Mouse (Mus musculus) mature B cell (primary cell): ENCODE data around the gene Arap1.

Experiments used
- in situ Hi-C: fragments of 300-500 bp; cut with MboI; formaldehyde crosslinking; loops from 2 replicates; pipeline ENCODE4 v1.14.3; 2019

The Arap1 gene

GRCm38 (mm10) chr7:101393694-101394504 is 46.0 kb downstream of the Arap1 start:
- in situ Hi-C loops = no loop called here

GRCm38 (mm10) chr7:101394569-101394968 is 46.7 kb downstream of the Arap1 start:
- in situ Hi-C loops = no loop called here

DNA sequence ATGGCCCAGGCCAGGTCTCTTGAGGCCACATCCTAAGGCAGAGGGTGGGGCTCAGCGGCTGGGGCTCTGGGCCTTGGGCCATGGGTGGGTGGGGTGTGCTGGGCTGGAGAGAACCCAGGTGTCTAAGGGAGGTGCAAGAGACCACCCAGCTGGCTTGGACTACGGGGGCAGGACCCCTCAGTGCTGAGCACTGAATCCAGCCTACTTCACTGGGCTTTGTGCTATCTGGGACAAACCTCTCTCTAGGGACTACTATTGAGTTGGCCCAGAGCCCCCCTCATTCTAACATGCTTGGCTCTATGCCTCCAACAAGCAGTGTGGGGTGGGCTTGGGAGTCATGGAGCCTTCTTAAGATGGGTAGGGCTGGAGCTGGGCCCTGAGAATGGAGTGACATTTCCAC is 47.6 kb downstream of the Arap1 start:
- in situ Hi-C loops = no loop called here

DNA sequence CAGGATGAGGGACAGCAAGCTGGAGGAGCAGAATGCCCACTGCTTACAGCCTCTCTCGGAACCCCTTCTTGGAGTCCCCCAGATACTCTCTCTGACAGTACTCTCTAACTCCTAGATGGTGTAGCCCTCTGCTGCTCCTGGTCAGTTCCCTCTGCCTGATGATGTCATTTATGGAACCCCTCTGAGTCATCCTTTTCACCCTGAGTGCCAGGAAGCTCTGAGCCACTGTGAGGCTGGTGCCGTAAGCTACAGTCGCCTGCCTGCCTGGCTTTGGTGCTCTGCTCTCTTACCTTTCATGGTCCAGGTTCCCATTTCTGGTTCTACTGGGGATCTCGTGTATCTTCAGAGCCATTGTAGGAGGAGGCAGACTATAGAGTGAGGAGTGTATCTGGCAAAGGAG is 49.3 kb downstream of the Arap1 start:
- in situ Hi-C loops = no loop called here

DNA sequence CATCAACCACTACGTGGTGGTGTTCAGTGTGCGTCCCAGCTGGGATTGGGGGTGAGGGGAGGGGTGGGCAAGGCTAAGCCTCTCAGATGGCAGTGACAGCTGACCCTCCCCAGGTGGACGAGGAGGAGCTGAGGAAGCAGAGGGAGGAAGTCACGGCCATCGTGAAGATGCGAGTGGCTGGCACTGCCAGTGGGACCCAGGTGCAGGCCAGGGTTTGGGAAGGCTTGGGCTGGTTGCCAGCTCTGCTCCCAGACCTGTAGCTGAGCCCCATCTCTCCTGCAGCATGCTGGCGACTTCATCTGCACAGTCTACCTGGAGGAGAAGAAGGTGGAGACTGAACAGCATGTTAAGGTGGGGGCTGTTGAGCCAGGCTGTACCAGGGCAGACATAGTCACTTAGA is 53.6 kb downstream of the Arap1 start:
- in situ Hi-C loops = no loop called here

GRCm38 (mm10) chr7:101403831-101404230 is 56.0 kb downstream of the Arap1 start:
- in situ Hi-C loops = no loop called here

- in situ Hi-C loops = no loop called here
These were observed 62.5 kb downstream of the Arap1 start, which contains the start of gene Gm45837 for GRCm38 (mm10) chr7:101410267-101410936. Gene Gm45837 (plus strand): TSS chr7:101410886.

DNA sequence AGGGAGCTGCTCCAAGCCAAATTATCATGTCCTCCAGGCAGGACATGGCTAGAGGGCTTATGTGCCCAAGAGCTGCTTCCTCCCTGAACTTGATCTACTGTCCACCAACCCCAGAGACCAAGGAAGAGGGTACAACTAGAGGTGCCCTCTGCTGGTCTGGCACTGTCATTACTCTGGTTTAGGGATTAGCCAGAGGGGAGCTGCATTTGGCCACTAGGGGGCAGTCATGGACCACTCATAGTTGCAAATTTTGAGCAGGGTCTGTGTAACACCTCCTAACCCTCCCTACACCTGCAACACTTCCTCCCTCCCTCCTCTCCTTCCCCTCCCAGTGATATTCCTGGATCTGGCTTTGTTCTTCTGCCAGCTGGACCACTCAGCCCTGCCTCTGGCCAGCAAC is 64.9 kb downstream of the Arap1 start:
- in situ Hi-C loops = no loop called here

DNA sequence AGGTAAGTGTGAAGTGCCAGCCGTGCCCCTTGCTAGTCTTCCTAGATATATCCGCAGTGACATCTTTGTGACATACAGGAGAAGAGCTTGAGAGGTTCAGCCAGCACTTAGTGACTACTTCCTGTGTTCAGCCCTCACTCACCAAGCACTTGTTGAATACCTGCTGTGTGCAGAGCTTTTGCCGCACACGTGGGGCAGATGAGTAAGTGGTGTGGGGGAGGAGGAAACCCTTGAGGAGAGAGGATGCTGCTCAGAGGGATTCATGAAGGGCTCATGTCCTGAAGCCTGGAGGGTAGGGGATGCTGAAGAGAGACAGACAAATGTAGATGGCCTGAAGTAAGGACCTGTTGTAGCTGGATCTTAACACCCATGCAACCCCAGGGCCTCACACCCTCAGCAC is 66.3 kb downstream of the Arap1 start:
- in situ Hi-C loops = no loop called here

- in situ Hi-C loops = no loop called here
These were observed 67.0 kb downstream of the Arap1 start for GRCm38 (mm10) chr7:101414661-101415511.

DNA sequence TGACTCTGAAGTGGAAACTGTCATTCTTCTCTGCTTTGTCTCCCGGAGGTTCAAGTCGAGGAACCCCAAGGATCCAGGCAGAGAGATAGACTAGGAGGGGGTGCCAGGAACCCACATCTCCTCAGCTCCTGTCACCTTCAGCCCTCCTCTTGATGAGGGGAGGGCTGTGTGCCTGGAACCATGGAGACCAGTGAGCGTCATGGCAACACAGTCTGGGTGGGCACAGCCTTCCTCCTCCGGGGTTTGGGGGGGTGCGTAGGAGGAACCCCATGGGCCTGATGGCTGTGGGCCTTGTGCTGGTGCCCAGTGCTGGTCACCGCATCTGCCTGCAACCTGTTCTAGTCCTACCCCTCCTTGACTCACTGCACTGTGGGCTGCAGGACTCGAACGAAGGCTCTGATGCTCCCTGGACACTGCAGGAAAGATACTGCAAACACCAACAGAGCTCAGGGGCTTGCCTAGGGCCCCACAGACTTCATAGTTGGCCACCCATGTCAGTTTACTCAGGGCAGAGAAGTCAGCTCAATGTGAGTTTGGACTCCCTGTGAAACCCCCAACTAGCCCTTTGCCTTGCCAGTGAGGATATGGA is 67.7 kb downstream of the Arap1 start:
- in situ Hi-C loops = no loop called here

- in situ Hi-C loops = no loop called here
These were observed 68.5 kb downstream of the Arap1 start for GRCm38 (mm10) chr7:101416391-101416790.

DNA sequence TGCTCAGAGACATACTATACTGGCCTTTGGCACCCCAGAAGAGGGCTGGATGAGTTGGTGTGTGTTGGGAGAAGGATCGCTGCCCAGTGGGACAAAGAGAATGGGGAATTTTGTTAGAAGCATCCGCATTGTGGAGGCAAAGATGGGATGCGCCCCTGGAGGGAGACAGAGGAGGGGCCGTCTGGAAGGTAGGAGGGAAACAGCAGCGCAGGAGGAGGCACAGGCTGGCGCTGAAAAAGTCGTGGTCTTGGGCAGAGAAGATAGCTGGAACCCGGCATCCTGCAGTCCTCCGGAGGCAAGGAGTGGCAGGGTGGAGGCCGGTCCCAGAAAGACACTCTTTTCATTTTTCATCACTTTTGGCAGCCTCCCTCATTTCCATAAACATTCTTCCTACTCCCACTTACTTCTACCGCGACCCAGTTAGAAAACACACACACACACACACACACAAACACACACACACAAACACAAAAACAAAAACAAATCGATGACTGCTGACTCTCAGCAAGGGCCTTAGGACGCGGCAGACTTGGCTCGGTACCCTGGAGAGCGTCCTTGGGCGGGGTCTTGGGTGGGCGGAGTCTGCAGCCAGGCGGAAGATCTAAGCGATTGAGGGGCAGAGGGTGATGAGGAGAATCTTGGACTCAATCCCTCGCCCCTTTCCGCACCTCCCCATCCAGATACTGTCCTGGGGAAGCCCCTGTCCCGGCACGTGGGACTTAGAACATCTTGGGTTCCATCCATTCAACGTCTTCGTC is 71.3 kb downstream of the Arap1 start:
- in situ Hi-C loops = no loop called here

GRCm38 (mm10) chr7:101421529-101421928 is 73.7 kb downstream of the Arap1 start, which contains the start of gene Pde2a:
Gene Pde2a (plus strand): TSS chr7:101421691.
- in situ Hi-C loops = no loop called here

DNA sequence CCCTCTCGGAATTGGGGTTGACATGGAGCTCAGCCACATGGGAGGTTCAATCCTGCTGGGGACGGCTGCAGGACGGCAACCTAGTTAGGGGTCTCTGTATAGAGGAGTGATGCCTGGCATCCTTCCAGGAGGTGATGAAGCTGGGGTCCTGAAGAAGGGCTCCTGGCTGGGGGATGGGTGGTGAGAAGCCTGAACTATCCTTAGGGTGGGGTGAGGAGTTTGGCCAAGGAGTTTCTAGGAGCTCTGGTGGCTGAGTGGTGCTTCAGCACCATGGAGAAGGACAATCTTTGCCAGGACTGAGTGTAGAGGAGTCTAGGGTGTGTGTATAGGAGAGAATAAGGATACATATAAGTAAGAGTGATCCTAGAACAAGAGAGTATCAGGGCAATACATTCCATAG is 74.2 kb downstream of the Arap1 start:
- in situ Hi-C loops = no loop called here

DNA sequence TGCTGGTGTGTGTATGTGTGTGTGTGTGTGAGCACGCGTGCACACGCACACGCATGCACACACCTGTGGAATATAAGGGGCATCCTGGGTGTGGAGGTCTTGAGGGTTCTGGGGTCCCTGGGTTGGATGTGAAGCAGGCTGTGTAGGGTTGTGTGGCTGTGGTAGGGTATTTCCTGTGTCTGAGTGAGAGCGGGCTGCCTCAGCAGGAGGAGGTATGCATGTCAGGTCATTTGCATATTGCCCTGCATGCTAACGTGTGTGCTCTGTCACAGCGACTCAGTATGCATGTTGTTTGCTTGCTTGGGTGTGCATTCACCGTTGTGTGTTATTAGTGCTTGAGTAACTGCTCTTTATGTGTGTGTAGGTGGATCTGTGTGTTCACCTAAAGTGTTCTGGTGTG is 74.8 kb downstream of the Arap1 start:
- in situ Hi-C loops = no loop called here

DNA sequence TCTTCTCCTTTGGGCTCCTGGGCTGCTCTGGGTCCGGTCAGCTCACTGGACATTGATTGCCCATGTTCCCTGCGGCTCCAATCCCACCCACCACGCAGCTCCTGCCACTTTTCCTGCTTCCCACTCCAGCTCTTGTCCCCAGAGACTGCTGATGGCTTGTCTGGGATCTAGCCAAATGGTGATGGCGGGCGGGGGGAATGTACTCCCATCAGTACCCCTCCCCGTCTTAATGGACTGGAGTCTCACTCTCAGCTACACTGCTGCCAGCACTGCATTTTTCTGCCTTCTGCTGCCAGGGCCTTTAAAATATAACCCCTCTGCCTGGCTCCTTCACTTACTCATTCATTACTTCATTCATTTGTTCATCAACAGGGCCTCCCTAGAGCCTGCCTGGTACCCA is 76.1 kb downstream of the Arap1 start:
- in situ Hi-C loops = no loop called here

- in situ Hi-C loops = no loop called here
These were observed 78.8 kb downstream of the Arap1 start for GRCm38 (mm10) chr7:101426692-101427091.

- in situ Hi-C loops = no loop called here
These were observed 79.9 kb downstream of the Arap1 start for GRCm38 (mm10) chr7:101427736-101428135.

GRCm38 (mm10) chr7:101435038-101435437 is 87.2 kb downstream of the Arap1 start:
- in situ Hi-C loops = no loop called here

DNA sequence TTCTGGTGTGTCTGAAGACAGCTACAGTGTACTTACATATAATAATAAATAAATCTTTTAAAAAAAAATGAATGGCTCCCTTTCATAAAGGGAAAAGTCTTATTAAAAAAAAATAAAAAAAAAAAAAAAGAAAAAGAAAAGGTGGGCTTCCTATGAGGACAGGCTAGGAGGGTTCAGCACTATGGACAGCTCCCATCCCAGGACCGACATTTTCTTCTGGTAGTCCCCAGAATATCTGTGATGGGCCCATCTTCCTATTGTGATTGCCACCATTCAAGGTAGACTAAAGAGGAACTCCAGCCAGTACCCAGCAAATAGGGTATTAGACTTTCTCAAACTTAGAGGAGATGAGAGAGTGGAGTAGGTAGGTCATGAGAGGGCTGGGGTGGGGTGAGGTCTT is 90.0 kb downstream of the Arap1 start:
- in situ Hi-C loops = no loop called here
